Mouse (Mus musculus) induced T-regulatory cell, adult 2 months (primary cell): ENCODE results near the gene Jund.
A peak's percentile ranks its signal among the peaks of the same experiment; 100 is the strongest.

Experiments used
- DNase-seq: peaks from one replicate; pipeline ENCODE4 v3.0.0-alpha.2; 2012; ENCODE audit warnings: low read depth

Gene Jund

GRCm38 (mm10) chr8:70674716-70675115 lies 24.0 kb upstream of the Jund start:
- peak; percentile 67 for DNase-seq

DNA sequence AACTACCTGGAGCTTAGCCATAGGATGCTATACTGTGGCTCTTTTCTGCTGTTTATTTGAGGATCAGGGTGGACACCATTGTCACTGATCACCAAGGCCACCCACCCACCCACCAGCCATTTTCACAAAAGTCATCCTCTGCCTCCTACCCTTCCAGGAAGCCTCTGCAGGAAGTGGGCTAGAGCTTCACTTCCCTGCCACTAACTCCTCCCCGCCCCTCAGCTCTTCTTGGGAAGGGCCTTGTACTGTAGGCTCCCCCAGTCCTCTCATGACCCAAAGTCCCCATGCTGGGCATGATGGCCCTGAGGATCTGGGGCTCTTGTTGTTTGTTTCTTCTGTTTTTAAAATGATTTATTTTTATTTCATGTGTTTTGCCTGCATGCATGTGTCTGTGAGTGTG lies 23.4 kb upstream of the Jund start:
- peak; percentile 82 for DNase-seq

- no peak for DNase-seq
Observed at GRCm38 (mm10) chr8:70677451-70678080, 21.2 kb upstream of the Jund start.

GRCm38 (mm10) chr8:70678679-70679078 lies 20.1 kb upstream of the Jund start:
- DNase-seq: no peak

- no peak for DNase-seq
Observed at GRCm38 (mm10) chr8:70679404-70679803, 19.3 kb upstream of the Jund start.

DNA sequence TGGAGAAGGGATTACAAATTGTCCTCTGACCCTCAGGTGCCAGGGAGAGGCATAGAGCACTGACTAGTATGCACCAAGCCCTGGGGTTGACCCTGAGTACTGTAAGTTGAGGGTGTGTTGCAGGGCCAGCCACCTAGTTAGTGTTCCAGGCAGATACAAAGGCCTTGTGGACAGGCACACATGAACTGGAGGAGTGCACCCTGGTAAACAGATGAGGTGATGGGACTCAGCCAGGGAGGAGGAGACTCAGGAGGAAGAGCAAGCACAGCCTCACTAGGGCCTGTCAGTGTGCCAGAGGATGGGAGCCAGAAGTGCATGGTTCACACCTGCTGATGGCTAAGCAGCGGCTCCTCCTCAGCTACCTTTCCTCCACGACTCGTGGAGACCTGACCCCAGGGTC lies 18.7 kb upstream of the Jund start:
- DNase-seq: no peak

GRCm38 (mm10) chr8:70681410-70681809 lies 17.3 kb upstream of the Jund start:
- no peak for DNase-seq

- DNase-seq: no peak
Observed at GRCm38 (mm10) chr8:70682193-70682592, 16.6 kb upstream of the Jund start.

DNA sequence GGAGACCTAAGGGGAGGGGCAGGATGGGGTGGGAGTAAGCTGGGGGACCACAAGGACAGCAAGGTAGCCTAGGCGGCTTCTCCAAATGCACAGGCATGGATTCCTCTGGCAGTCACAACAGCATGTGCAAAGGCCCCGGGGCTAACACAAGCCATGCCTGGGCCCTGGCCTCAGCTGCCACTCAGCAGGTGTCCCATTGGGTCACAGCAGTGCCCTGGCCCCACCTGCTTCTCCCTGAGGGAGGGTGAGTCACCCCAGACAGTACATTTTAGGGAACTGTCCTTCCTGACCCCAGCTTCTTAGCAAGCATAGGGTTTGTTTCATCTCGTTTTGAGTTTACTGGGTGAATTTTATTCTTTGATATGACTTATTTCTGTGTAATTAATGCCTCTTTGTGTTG lies 16.1 kb upstream of the Jund start:
- no peak for DNase-seq

DNA sequence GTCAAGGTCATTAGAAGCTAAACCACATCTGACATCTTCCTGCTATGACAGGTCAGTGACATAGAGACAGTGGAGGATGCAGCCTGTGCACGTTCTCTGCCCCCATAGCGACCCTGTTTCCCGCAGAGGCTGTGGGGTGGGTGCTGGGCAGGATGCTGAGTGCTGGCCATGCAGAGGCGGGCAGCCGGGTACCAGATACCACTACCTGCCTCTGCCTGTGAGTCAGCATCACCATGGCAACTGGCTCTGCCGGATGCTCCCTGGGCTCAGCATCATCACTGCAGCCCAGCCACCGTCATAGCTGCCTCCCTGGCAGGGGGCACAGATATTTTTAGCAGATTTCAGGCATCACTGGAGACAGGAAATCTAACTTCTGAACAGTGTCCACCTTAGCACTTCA lies 14.5 kb upstream of the Jund start:
- peak; percentile 94 for DNase-seq

DNA sequence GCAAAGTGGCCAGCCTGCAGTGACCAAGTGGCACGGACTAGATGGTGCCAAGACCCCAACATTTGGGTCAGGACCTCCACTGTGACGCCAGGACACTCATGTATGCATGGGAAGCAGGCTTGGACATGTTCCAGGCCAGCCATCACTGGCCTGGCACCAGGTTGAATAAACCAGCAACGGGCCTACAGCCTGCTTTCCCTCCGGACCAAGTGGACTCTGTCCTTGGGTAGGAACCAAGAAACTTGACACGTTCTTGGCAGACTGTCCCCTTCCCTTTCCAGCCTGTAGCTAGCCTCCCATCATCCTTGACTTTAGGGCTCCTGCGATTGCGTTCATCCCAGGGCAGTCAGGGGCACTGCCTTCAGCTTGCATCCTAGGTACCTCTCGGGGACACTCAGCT lies 11.2 kb upstream of the Jund start:
- no peak for DNase-seq

- DNase-seq: no peak
Observed at GRCm38 (mm10) chr8:70688136-70688535, 10.6 kb upstream of the Jund start.

DNA sequence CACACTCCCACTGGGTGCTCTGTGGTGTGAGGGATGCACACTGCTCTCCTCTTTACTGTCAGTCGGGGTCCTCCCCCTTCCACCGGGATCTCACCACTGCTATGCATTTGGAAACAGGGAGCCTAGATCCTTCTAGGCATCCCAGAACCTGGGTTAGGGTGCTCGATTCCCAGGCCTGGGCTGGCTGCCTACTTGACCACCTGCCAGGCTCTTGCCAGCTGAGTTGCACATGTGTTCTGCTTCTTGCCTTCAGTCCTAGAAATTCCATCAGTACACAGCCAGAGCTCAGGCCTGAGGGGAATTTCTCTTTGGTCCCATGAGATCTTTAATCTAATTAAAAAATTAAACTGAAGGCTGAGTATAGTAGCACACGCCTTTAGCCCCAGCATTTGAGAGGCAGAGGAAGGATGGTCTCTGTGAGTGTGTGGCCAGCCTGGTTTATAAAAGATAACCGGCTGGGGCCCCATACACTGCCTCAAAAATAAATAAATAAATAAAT lies 8.8 kb upstream of the Jund start:
- DNase-seq: no peak

DNA sequence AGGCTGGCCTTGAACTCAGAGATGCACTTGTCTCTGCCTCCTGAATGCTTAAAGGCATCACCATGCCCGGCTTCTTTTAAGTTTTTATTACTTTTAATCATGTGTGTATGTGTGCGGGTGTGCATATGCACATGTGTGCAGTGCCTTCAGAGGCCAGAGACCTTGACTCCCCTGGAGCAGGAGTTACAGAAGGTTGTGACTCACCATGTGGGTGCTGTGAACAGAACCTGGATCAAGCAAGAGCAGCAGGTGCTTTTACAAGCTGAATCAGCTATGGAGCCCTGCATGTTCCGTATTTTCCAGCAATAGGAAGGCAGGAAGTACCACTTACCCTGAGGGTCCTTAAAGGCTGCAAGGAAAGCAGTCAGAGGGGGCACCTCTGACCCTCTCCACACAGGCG lies 7.5 kb upstream of the Jund start:
- no peak for DNase-seq

DNA sequence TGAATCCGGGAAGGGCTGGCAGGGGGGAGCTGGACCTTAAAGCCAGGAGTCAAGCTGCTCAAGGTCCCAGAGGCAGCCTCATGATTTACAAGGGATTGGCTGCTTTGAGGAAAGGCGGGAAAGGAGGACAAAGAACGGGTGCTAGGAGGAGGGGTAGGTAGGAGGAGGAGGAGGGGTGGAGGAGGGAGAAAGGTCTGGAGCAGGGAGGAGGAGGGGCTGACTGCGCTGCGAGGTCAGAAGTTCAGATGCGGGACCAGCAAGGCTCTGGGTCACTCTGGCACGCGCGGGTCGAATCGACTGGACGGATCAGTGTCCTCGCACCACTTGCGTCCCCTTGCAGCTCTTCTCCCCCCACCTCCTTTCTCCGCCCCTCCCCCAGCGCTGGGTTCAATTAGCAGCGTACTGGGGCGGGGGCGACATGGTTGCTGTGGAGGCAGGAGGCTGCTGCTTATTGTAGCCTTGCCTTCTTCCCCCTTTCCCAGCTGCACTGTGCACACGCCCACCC lies 7.0 kb upstream of the Jund start:
- no peak for DNase-seq

DNA sequence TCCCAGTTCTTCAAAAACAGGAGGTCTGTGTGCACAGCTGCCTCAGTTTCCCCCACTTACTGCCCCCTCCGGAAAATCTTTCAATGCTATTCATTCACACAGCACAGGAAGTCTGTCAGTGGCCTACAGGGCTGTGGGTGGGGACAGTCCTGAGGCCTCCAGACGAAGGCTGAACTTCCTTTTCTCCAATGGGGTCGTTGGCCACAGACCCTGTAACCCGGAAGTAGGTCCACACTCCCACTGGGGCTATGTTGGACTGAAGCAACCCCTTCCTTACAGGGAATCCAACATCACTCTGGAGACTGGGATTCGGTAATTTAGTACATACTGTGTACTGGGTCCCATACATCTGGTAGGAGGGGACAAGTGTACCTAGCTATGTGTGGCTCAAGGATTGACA lies 5.1 kb upstream of the Jund start:
- DNase-seq: peak; percentile 77

DNA sequence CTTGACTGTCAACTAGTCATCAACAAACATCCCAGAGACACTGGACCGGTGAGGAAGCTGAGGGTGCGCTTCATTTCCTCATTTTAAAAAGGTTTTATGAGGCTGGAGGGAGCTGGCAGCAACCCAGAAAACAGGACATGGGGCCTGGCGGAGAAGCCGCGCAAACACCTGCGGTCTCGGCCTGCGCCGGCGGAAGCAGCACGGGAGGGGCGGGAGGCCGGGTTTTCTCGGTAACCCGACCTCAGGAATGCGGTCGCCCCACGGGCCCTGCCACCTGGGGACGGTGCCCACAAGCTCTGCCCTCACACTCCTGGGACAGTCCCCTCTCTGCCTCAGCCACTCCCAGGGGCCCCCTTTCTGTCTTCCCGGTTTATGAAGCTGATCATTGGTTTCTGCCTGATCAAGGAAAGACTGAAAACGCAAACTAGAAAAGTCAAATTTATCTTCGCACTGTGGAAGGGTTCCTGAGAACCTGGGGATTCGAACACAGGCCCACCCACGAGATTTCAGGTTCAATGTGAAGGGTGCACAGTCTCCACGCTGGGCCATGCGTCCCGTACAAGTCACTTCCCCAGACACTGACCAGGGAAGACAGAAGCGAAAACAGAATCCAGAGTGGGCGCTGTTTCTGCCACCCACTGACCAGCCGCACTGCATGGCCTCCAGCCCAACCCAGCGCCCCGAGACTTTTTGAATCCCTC lies 3.3 kb upstream of the Jund start:
- DNase-seq: peak; percentile 91

DNA sequence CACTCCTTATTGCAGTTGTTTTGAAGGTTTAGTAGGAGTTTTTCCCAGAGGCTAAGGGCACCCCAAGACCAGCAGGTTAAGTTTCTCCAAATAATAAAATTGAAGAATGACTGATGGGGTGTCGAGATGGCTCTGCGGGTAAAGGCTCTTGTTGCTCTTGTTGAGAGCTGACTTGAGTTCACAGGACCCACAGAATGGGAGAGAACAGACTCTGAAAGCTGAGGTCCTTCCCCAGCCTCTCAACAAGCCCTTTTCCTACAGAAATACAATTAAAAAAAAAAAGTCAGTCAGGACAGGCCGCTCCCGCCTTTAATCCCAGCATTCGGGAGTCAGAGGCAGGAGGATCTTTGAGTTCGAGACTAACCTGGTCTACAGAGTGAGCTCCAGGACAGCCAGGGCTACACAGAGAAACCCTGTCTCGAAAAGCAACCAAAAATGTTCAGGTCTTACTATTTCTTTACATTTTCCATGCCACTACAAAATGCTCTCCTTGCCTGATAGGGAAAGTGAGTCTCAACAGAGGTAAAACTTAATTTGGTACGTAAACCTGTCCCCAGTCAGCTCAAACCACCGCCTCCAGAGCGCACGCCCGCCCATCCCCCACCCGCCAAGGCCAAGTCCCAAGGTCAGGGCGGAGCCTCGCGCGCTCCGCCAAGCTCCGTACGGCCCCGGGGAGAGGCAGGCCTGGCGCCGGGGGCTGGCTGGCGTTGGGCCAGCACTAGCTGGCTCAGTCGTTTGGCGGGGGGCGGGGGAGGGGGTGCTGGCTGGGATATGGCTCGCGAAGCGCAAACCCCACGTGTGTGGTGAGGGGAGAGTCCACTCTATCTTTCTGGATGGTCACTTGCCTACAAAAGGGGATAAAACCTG lies 2.5 kb upstream of the Jund start:
- DNase-seq: peak; percentile 94

- DNase-seq: no peak
Observed at GRCm38 (mm10) chr8:70696946-70697345, 1.8 kb upstream of the Jund start.

DNA sequence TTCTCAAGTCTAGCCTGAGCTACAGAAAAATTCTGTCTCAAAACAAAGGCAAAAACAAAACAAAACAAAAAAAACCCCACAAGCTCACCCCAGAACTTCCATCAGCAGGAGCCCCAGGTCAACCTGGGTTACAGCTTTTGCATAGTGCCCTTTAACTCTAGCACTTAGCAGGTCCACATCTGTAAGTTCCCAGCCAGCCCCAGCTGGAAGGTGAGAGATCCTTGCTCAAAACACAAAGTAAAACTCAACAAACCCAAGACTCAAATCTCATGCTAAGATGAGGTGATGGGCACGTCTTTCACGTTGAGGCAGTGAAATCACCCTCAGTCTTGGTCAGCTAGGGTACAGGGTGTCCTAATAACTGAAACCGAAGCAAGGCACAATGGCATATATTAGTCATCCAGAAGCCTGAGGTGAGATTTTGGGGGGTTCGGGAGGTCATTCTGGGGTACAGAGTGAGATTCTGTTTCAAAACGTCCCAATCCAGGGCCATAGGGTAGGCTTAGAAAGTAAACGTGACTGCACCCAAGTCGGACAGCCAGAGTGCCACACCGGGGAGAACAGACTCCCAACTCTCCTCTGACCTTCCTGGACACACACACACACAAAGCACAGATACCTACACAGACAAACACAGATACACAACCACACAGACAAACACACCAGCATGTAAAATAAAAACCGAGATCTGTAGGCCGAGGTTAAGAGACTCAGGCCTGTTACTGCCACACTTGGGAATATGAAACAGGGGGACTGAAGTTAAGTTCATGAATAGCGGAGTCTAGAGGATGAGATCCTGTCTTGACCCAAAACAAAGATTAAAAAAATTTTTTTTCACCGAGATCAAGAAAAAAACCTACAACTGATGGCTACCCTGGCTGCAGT lies 1.1 kb upstream of the Jund start:
- DNase-seq: peak; percentile 74

DNA sequence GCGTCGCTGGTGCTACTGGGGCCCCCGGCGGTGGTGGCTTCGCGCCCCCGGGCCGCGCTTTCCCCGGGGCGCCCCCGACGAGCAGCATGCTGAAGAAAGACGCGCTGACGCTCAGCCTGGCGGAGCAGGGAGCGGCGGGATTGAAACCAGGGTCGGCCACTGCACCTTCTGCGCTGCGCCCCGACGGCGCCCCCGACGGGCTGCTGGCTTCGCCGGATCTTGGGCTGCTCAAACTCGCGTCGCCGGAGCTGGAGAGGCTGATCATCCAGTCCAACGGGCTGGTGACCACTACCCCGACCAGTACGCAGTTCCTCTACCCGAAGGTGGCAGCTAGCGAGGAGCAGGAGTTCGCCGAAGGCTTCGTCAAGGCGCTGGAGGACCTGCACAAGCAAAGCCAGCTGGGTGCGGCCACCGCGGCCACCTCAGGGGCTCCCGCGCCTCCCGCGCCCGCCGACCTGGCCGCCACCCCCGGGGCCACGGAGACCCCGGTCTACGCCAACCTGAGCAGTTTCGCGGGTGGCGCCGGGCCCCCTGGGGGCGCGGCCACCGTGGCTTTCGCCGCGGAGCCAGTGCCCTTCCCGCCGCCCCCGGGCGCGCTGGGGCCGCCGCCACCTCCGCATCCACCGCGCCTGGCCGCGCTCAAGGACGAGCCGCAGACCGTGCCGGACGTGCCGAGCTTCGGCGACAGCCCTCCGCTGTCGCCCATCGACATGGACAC lies 526 bp downstream of the Jund start:
- no peak for DNase-seq
